Mouse (Mus musculus): ENCODE results near the gene Rnf41. TPM values are rescaled to one million over a fixed set of nuclear protein-coding genes. Genes with fewer than 3 reads are reported as not detected.

Gene Rnf41
- total RNA-seq, 2 experiments from 2014 or later, result 10.4 to 10.5 TPM

DNA sequence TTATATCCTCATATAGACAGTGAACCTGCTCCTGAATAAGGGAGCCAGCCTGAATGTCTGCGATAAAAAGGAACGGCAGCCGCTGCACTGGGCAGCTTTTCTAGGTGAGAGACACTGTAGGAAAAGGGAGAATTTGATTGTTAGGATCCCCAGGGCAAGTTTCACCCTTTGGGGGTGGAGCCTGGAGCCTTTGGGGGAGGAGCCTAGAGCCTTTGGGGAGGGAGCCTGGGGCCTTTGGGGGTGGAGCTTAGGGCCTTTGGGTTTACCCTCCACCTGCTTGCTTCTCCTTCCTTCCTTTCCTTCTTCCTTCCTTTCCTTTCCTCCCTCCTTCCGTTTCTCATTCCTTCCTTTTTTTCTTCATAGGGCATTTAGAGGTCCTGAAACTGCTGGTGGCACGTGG is 30.9 kb upstream of the Rnf41 start:
- DNase-seq, result no peak
- intact Hi-C loops (cut with DNase I), result no loop called here

DNA sequence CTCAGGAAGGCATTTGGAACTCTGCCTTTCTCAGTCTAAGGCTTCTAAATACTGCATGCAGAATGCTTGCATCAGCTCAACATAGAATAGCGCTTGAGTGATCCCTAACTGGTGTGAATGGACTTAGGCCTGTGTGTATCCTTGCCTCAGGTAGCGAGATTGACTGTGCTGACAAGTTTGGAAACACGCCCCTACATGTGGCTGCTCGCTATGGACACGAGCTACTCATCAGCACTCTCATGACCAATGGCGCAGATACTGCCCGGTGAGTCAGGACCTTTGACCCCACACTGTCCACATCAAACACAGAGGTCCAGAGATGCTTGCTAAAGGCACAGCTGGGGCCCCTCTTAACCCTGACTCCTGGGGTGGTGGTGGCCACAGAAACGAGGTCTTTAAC is 29.0 kb upstream of the Rnf41 start:
- intact Hi-C loops (cut with DNase I), result no loop called here
- DNase-seq, result no peak

GRCm38 (mm10) chr10:128385902-128386301 is 25.6 kb upstream of the Rnf41 start:
- intact Hi-C loops (cut with DNase I), result no loop called here

DNA sequence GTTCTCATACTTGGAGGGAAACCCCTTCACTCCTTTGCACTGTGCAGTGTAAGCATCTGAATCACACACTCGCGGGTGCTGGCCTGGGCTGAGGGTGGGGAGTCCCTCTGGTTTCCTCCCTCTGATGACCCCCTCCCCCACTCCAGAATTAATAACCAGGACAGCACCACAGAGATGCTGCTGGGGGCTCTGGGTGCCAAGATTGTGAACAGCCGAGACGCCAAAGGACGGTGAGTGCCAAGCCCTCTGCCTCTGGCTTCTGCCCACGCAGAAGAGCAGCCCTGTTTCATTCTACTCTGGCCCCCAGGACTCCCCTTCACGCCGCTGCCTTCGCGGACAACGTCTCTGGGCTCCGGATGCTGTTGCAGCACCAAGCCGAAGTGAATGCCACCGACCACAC is 22.5 kb upstream of the Rnf41 start:
- intact Hi-C loops (cut with DNase I), result no loop called here
- no peak for DNase-seq

More at GRCm38 (mm10) chr10:128385902-128386301, 25.6 kb upstream of the Rnf41 start:
- DNase-seq, result no peak

GRCm38 (mm10) chr10:128389570-128389969 is 21.9 kb upstream of the Rnf41 start:
- no peak for DNase-seq
- intact Hi-C loops (cut with DNase I), result no loop called here

DNA sequence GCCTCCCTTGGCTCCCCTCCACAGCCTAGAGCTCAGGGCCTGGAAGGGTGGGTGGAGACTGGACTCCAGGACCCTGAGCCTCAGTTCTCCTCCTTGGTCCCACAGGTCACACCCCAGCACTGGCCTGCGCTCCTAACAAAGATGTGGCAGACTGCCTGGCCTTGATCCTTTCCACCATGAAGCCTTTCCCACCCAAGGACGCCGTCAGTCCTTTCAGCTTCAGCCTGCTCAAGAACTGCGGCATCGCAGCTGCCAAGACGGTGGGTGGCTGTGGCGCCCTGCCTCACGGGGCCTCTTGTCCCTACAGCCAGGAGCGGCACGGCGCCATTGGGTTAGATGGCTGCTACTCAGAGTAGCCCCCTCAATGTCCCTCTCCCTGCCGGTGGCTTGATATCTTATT is 21.1 kb upstream of the Rnf41 start:
- intact Hi-C loops (cut with DNase I), result no loop called here
- DNase-seq, result no peak

DNA sequence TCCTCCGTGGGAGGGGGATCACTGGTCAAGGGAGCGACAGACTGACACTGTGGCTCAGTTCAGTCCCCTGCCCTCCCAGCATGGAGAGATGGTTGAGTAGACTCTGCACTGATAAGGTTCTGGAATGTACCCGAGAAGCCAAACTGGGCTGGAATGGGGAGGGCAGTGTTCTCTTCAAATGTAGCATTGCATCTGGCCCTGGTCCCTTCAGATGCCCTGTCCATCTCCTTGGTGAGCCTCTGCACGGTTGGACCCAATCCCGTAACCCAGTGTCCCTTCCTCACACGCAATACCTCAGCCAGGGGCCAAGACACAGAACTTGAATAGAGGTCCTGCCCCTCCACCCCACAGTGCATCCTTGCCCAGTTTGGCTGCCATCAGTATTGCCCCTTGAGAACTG is 19.6 kb upstream of the Rnf41 start:
- DNase-seq, result no peak
- intact Hi-C loops (cut with DNase I), result no loop called here

- intact Hi-C loops (cut with DNase I), result no loop called here
- DNase-seq, result no peak
Observed at GRCm38 (mm10) chr10:128396017-128396673, 15.3 kb upstream of the Rnf41 start.

DNA sequence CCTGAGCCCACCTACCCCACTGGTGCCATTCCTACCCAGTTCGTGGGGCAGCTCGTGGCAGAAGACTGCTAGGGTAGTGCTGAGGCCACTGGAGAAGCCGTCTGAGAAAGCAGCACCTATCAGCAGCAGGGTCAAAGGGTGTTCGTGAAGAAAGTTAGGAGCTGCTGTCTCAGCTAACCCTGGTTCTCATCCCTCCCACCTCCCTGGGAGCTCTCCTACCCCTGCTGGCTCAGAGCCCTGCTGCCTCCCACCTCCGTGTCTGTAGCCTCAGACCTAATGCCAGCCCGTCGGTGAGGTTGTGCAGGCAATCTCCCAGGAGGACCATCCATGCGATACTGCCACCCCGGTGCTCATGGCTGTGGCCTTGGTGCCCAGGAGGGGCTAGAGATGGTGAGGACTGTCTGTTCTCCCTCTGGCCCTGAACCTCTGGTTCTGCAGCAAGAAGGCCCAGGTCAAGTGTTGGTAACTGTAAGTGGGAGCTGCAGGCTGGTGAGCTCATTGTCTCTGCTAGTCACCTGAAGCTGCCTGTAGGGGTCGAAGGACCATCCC is 14.7 kb upstream of the Rnf41 start:
- DNase-seq, result no peak
- intact Hi-C loops (cut with DNase I), result no loop called here

DNA sequence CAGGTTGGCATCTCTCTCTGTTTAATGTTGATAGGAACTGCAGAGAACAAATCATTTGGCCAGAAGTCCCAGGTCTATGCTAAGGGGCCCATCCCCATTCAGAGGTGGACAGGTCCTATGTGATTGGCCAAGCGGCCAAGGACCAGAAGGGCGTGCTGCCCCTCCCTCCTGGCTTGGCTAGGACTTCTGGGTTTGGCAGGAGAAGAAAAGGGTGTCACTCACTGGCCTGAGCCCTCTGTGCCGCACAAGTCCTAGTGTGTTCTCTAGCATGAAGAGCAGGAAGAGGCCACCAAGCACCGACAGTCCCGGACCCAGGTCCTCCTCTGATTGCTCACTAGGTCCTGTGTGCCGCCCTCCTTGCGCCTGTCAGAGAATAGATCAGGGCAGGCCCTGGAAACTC is 14.0 kb upstream of the Rnf41 start:
- no peak for DNase-seq
- intact Hi-C loops (cut with DNase I), result no loop called here

DNA sequence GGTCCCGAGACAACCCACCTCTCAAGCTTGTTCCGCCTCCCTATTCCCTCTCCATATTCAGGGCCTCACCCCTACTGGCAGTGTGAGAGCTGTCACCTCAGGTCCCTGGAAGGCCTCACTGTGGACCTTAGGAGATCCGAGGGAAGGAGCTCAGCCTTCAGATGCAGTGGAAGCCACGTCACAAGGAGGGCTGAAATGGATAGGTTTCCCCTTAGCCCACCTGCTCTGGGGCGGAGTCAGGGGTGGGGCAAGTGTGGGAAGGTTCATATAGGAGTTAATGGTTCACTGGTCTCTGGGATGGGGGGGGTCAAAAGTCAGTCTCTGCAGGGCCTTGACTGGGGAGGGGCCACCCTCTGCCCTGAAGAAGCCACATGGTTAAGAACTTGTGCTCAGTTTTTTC is 11.1 kb upstream of the Rnf41 start:
- DNase-seq, result no peak
- intact Hi-C loops (cut with DNase I), result no loop called here

DNA sequence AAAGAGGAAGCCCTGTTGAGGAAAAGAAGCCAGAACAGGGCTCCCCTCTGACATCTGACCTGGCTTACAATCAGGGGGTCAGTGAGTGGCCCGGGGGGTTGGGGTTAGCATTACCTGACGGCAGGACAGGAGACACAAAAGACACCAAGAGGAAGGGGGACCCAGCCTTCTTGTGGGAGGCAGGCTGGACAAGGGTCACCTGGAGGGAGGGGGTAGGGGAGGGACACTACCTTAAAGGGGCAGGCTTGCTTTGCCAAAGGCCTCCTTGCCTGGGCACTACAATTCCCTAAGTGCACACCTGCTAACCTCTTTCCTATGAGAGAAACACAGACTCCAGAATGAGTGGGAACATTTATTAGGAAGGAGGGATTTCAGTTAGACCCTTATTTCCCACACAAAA is 10.4 kb upstream of the Rnf41 start, which contains the start of gene Slc39a5:
Gene Slc39a5, minus strand, starts transcription at position 174 of the 400 bp plus-strand sequence.
- intact Hi-C loops (cut with DNase I), result no loop called here
- DNase-seq, result no peak

DNA sequence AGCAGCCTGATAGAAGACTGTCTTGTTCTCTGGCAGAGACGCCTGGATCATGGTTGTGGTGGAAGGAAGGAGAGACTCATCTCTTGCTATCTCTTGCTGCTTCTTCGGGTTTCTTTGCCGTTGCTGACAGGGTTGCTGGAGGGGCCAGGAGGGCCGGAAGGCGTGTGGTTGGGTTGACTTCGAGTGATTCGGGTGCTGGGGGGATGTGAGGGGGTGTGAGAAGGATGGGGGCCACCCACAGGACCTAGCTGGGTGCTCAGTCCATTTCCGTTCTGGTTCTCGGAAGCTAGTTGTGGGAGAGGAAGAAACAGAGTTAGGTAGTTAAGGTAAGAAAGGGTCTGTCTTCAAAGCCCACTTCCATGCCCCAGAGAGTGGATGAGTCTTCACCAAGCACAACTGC is 9.8 kb upstream of the Rnf41 start:
- no peak for DNase-seq
- intact Hi-C loops (cut with DNase I), result no loop called here

DNA sequence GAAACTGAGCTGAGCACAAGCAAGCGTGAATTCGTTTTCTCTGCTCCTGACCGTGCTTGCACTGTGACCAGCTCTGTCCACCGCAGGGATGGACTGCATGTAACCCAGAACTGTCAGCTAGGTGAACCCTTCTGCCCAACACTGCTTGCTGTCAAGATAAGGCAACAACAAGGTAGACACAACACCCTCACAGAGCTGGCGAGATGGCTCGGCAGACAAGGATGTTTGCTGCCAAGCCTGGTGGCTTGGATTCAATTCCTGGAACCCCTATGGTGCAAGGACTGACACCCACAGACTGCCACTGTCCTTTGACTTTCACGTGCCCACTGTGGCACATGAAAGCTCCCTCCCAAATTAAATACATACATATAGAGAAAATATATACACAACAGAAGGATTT is 7.5 kb upstream of the Rnf41 start:
- intact Hi-C loops (cut with DNase I), result no loop called here
- DNase-seq, result no peak

GRCm38 (mm10) chr10:128408591-128409535 is 2.6 kb upstream of the Rnf41 start:
- DNase-seq, result no peak
- intact Hi-C loops (cut with DNase I), result loop anchor here (2.0 kb wide), 1 partner anchor 48 kb away; no protein-coding TSS in a partner anchor

DNA sequence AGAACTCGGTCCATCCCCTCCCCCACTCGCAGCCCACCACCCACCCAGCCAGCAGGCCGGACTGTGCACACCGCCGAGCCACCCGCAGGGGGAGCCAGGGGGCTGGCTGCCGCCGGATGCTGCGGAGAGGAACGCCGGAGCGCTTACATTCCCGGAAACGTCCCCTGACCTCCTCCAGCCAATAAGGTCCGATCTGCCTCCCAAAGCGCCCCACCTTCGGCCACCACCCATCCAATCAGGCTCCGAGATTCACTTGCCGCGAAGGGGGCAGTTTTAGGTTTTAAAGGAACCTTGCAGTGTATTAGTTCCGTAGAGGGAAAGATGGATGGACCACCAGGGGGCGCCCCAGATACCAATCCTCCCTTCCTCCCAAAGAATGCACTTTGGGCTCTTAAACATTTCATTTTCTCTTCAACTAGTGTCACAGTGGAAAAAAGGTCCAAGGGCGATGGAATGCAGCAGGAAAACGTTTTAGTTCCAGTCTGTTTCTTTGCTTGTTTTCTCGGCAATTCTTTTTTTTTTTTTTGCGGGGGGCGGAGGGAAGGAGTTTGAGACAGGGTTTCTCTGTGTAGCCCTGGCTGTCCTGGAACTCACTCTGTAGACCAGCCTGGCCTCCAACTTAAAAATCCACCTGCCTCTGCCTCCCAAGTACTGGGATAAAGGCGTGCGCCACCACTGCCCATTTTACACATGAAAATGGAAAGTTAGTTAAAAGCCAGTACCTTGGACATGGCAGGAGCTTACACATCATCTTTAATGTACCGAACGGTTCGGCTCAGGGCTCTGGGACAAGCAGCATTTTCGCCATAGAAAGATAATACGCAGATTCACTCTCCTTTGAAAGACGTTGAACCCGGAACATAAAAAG is 1.5 kb upstream of the Rnf41 start:
- intact Hi-C loops (cut with DNase I), result loop anchor here (2.0 to 5.0 kb wide), 2 partner anchors 47 to 132 kb away; no protein-coding TSS in a partner anchor
- peak; percentile 95 to 96 for DNase-seq

DNA sequence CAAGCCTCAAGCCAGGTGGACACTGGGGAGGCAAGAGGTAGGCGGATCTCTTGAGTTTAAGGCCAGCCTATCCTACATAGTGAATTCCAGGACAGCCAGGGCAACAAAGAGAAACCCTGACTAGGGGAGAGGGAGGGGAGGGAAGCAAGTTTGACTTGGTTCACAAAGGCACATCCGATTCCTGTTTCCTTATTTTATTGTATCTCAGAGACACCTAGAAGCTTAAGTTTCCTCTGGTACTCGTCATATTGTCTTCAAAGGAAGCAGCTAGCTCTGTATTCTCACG is 954 bp upstream of the Rnf41 start:
- no peak for DNase-seq
- intact Hi-C loops (cut with DNase I), result loop anchor here (5.0 kb wide), 1 partner anchor 132 kb away; no protein-coding TSS in a partner anchor

- intact Hi-C loops (cut with DNase I), result loop anchor here (5.0 kb wide), 1 partner anchor 130 kb away; no protein-coding TSS in a partner anchor
- no peak for DNase-seq
Observed at GRCm38 (mm10) chr10:128412055-128412381, 561 bp downstream of the Rnf41 start.

GRCm38 (mm10) chr10:128412558-128412957 is 1.1 kb downstream of the Rnf41 start:
- intact Hi-C loops (cut with DNase I), result loop anchor here (5.0 kb wide), 1 partner anchor 130 kb away; no protein-coding TSS in a partner anchor
- DNase-seq, result no peak

GRCm38 (mm10) chr10:128413076-128413475 is 1.6 kb downstream of the Rnf41 start:
- no peak for DNase-seq
- intact Hi-C loops (cut with DNase I), result loop anchor here (5.0 kb wide), 1 partner anchor 129 kb away; no protein-coding TSS in a partner anchor

Data from gastrocnemius, postnatal 36 days (tissue).